Mouse (Mus musculus) olfactory bulb, adult 2 months (tissue): ENCODE measurements around the gene Ccl26.

ENCODE experiments used
- CTCF ChIP-seq: fragments of 200-500 bp; IDR thresholded peaks from 2 replicates; pipeline ENCODE4 v1.5.1; 2012; ENCODE audit warnings: low read depth, mild to moderate bottlenecking, low read length, moderate library complexity; ENCODE audit not compliant: insufficient read depth
- POLR2A ChIP-seq: fragments of 200-500 bp; IDR thresholded peaks from 2 replicates; pipeline ENCODE4 v1.6.1; 2012; ENCODE audit warnings: mild to moderate bottlenecking, low read depth, low read length, moderate library complexity; ENCODE audit not compliant: insufficient read depth

- TF ChIP-seq CTCF (no peak), POLR2A (no peak)
Measured at GRCm38 (mm10) chr5:135607581-135607980, 44.2 kb upstream of the Ccl26 start.
